Mouse (Mus musculus): ENCODE data around the gene Rgsl1. TPM values are rescaled to one million over a fixed set of nuclear protein-coding genes. Genes with fewer than 3 reads are reported as not detected.

Gene Rgsl1
- polyA plus RNA-seq, 1 experiment = not detected

DNA sequence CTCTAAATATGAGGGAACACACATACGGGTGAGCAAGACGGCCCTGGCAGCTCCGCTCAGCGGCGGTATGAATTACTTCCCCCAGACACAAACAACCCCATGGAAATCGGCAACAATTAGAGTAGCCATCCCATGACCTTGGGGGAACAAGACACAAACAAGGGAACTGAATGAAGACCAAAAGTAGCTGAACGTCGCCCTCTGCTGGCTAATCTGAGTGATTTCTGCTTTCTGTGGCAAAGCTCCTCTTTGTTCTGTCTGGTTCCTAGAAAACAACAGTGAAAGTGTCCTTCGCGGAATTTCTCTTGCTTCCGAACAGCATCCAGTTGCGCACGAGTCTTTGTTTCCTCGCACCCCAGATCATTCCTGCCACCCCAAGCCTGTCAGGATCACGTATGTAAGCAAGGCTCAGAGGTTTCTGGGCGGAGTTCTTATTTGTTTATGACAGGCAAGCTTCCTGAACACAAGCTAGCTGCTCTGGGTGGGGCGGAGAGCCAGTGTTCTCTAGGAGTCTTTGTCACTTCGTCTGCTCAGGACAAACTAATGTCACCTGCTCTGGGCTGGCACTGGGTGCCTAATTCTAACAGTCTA is 94.6 kb downstream of the Rgsl1 start, which contains the start of gene Rnasel:
Rnasel (plus strand) TSS at position 216 of the 591 bp plus-strand sequence.
- Histone ChIP-seq H3K36me3 (ENCODE audit: control insufficient read depth, insufficient read depth, low read length) (no peaks in the 10 kb centered on the region), H3K27ac (ENCODE audit: insufficient read depth, low read depth, low read length) (peak within 1 kb of the TSS; percentile 53; the same call in 1 of the 2 replicates), H3K27me3 (replicated peaks; ENCODE audit: control insufficient read depth, insufficient read depth, low read length) (no peaks in the 10 kb centered on the region), H3K4me1 (ENCODE audit: control insufficient read depth, insufficient read depth, low read length) (0 out of 2 replicates have a peak, but pooled peaks cover 3% of the 10 kb centered on the region), H3K4me3 (ENCODE audit: insufficient read depth, low read depth, low read length) (peak within 1 kb of the TSS; percentile 57)
- TF ChIP-seq POLR2A (IDR thresholded peaks at IDR 0.05; ENCODE audit: low read depth, low read length) (no peak), CTCF (conservative IDR thresholded peaks at IDR 0.05; ENCODE audit: insufficient read depth, insufficient read length, low read depth, low read length) (peak; percentile 69)
- DNase-seq = peak; percentile 78
- WGBS = 2% methylated on average over 18 of the region's 18 CpGs

DNA sequence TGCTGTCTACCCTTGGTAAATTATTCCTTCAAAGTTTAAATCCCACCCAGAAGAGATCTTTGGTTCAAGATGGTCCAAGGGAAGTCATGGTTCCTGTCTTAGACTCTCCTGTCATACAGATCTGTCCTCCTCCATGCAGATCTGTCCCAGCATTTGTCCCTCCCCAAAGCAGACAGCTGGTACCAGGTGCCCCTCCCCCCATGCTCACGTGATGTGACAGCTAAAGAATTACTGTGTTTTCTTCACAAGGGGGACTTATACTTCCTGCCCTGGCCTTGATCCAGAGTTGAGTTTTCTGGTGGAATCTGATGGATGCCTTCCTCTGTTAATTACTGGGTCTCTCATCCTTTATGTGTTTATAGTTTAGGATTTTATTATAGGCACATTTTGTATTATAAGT is 95.4 kb downstream of the Rgsl1 start:
- 6% methylated on average over 1 of the region's 1 CpGs for WGBS
- Histone ChIP-seq H3K36me3 (ENCODE audit: control insufficient read depth, insufficient read depth, low read length) (no peaks in the 10 kb centered on the region), H3K4me3 (ENCODE audit: insufficient read depth, low read depth, low read length) (no peak overlapping the region), H3K27ac (ENCODE audit: insufficient read depth, low read depth, low read length) (no peak overlapping the region), H3K4me1 (ENCODE audit: control insufficient read depth, insufficient read depth, low read length) (0 out of 2 replicates have a peak, but pooled peaks cover 3% of the 10 kb centered on the region), H3K27me3 (replicated peaks; ENCODE audit: control insufficient read depth, insufficient read depth, low read length) (no peaks in the 10 kb centered on the region)
- peak; percentile 68 for DNase-seq
- TF ChIP-seq CTCF (conservative IDR thresholded peaks at IDR 0.05; ENCODE audit: insufficient read depth, insufficient read length, low read depth, low read length) (no peak), POLR2A (IDR thresholded peaks at IDR 0.05; ENCODE audit: low read depth, low read length) (no peak)

DNA sequence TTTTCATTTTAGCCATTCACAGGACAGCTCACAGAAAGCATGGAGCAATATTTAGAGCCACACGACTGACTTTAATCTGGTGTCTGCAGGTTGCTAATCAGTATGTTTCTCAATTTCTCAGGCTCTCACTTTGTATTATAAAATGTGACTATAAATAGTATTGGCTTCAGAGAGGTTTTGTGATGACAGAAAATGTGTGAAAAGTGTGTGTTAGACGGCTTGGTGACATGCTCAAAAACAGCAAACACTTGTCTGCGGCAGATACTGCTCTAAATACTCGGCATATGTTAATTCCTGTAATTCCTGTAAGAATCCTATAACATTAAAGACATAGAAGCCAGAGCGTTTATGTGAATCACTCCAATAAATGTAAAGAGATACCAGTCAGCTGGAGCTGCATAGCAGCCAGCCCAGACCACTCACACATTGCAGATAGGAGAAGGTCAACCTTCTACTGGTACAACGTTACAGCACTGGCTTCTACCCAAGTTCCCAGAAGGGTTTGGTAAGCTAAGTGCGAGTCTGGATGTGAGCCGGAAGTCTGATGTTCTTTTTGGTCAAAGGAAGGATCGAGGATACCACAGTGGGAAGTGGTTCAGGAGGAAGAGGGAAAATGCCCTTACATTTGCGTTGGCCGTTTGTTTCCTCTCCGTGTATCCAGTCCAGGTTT is 95.9 kb downstream of the Rgsl1 start:
- Histone ChIP-seq H3K36me3 (ENCODE audit: control insufficient read depth, insufficient read depth, low read length) (no peaks in the 10 kb centered on the region), H3K27me3 (replicated peaks; ENCODE audit: control insufficient read depth, insufficient read depth, low read length) (no peaks in the 10 kb centered on the region), H3K4me3 (ENCODE audit: insufficient read depth, low read depth, low read length) (no peak overlapping the region), H3K27ac (ENCODE audit: insufficient read depth, low read depth, low read length) (no peak overlapping the region), H3K4me1 (ENCODE audit: control insufficient read depth, insufficient read depth, low read length) (0 out of 2 replicates have a peak, but pooled peaks cover 3% of the 10 kb centered on the region)
- no peak for TF ChIP-seq POLR2A (IDR thresholded peaks at IDR 0.05; ENCODE audit: low read depth, low read length)
- TF ChIP-seq CTCF (conservative IDR thresholded peaks at IDR 0.05; ENCODE audit: insufficient read depth, insufficient read length, low read depth, low read length) = no peak
- DNase-seq = no peak
- 63% methylated on average over 12 of the region's 12 CpGs for WGBS

DNA sequence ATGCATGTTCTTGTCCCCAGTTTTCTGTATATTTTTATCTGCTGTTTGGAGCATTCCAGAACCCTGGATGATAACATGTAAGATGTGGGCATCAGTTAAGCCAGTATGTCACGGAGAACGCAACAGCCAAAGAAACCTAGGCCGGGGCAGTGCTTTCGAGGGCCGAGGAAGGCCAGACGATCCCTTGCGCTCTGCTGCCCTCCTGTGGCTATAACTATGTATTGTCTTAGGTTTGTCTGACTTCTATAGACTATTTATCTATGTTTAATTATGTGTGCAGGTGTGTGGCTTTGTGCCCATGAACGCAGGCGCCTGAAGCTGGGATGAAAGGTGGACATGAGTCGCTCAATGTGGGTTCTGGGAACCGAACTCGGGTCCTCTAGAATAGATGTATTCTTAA is 97.2 kb downstream of the Rgsl1 start:
- no peaks in the 10 kb centered on the region for H3K36me3 ChIP-seq (ENCODE audit: control insufficient read depth, insufficient read depth, low read length)
- no peak overlapping the region for H3K27ac ChIP-seq (ENCODE audit: insufficient read depth, low read depth, low read length)
- TF ChIP-seq CTCF (conservative IDR thresholded peaks at IDR 0.05; ENCODE audit: insufficient read depth, insufficient read length, low read depth, low read length) (peak; percentile 94), POLR2A (IDR thresholded peaks at IDR 0.05; ENCODE audit: low read depth, low read length) (no peak)
- H3K27me3 ChIP-seq (replicated peaks; ENCODE audit: control insufficient read depth, insufficient read depth, low read length) = no peaks in the 10 kb centered on the region
- 0 out of 2 replicates have a peak, but pooled peaks cover 3% of the 10 kb centered on the region for H3K4me1 ChIP-seq (ENCODE audit: control insufficient read depth, insufficient read depth, low read length)
- WGBS = 4% methylated on average over 12 of the region's 12 CpGs
- peak; percentile 70 for DNase-seq
- no peak overlapping the region for H3K4me3 ChIP-seq (ENCODE audit: insufficient read depth, low read depth, low read length)

DNA sequence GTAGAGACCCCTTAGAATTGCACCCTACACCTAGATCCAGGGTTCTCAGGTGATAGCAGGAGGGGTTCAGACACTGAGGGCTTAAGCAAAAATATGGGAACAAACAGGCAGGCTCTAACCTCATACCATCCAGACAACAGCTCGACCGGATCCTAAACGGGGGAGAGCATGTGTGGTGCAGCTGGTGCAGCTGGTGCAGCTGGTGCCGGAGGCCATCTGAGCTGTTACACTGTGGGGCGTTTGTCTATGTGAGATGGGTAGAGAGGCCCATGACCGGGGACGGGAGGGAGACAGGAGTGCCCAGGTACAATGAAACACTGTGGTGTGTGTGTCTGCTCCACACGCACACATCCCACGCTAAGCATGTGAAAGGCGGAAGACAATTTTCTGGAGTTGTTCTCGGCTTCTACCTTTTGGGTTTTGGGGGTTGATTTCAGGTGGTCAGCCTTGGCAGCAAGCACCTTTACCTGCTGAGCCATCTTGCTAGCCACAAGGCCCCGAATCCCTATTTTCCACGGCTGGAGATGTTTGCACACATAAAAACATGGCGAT is 97.7 kb downstream of the Rgsl1 start:
- 81% methylated on average over 14 of the region's 14 CpGs for whole genome bisulfite sequencing

DNA sequence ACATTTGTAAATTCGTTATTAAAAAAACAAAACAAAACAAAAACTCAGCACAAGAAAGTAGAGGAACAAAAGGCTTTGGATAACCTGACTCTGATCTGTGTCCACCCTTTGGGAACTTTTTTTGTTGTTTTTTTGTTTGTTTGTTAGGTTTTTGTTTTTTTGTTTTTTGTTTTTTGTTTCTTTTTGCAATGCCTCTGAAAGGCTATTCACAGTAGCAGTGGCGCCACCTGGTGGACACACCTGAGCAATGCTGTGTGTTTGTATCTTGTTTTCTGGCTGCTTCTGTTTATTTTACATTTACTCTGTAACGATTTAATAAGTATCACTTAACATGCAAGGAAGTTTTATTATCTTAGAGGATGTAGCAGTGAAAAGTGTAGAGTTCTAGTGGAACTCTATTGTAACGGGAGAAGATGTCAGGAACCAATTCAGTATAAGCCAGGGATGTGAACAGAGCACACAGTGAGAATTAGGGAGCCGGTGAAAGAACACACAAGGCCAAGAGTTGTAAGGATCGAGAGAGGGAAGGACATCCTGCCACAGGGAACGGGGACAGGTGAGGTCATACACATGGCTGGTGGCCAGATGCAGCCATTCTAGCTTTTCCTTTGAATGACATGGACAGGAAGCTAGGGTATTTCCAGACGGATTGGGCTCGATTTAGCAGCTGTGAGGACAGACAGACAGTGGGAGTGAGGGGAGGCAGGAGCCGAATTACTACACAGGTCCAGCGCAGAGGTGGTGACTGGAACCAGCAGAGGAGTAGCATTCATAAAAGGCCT is 101.4 kb downstream of the Rgsl1 start:
- TF ChIP-seq POLR2A (IDR thresholded peaks at IDR 0.05; ENCODE audit: low read depth, low read length) (no peak), CTCF (conservative IDR thresholded peaks at IDR 0.05; ENCODE audit: insufficient read depth, insufficient read length, low read depth, low read length) (peak; percentile 89)
- WGBS = 38% methylated on average over 11 of the region's 11 CpGs
- Histone ChIP-seq H3K4me1 (ENCODE audit: control insufficient read depth, insufficient read depth, low read length) (no peaks in the 10 kb centered on the region), H3K27ac (ENCODE audit: insufficient read depth, low read depth, low read length) (no peak overlapping the region), H3K4me3 (ENCODE audit: insufficient read depth, low read depth, low read length) (no peak overlapping the region), H3K27me3 (replicated peaks; ENCODE audit: control insufficient read depth, insufficient read depth, low read length) (no peaks in the 10 kb centered on the region), H3K36me3 (ENCODE audit: control insufficient read depth, insufficient read depth, low read length) (no peaks in the 10 kb centered on the region)
- peak; percentile 75 for DNase-seq

More for the DNA sequence above, 97.7 kb downstream of the Rgsl1 start:
- no peak for DNase-seq
- H3K4me1 ChIP-seq (ENCODE audit: control insufficient read depth, insufficient read depth, low read length) = 0 out of 2 replicates have a peak, but pooled peaks cover 3% of the 10 kb centered on the region
- no peaks in the 10 kb centered on the region for H3K36me3 ChIP-seq (ENCODE audit: control insufficient read depth, insufficient read depth, low read length)
- H3K4me3 ChIP-seq (ENCODE audit: insufficient read depth, low read depth, low read length) = no peak overlapping the region
- H3K27ac ChIP-seq (ENCODE audit: insufficient read depth, low read depth, low read length) = no peak overlapping the region
- H3K27me3 ChIP-seq (replicated peaks; ENCODE audit: control insufficient read depth, insufficient read depth, low read length) = no peaks in the 10 kb centered on the region
- TF ChIP-seq CTCF (conservative IDR thresholded peaks at IDR 0.05; ENCODE audit: insufficient read depth, insufficient read length, low read depth, low read length) = no peak
- no peak for TF ChIP-seq POLR2A (IDR thresholded peaks at IDR 0.05; ENCODE audit: low read depth, low read length)
